Mouse (Mus musculus) MEL (cell line): Measurements from ENCODE around the gene Nlgn3. TPM values are rescaled to one million over a fixed set of nuclear protein-coding genes. Genes with fewer than 3 reads are reported as not detected.

Source experiments
- DNase-seq: peaks from one replicate; pipeline ENCODE4 v3.0.0; 2011; ENCODE audit warnings: low read depth, low spot score
- H3K27ac ChIP-seq: 2 replicates; pipeline ENCODE4 v1.5.1; 2012; ENCODE audit warnings: low read depth, mild to moderate bottlenecking, control low read depth, low read length, moderate library complexity; ENCODE audit not compliant: control insufficient read depth
- H3K27me3 ChIP-seq, 2 experiments: fragments of 150-350 bp in 1 of 2; sonication (generic) in 1 of 2; 2 replicates each; pipeline ENCODE4 v1.6.1; 2012; ENCODE audit warnings: low read length in 2 of 2, mild to moderate bottlenecking in 2 of 2, improper control_type of control experiment in 1 of 2, moderate library complexity in 1 of 2; ENCODE audit not compliant: insufficient read depth in 2 of 2, control insufficient read depth in 1 of 2
- H3K36me3 ChIP-seq, 2 experiments: 2 replicates each; pipeline ENCODE4 v1.6.1; 2012 to 2014; ENCODE audit warnings: low read length in 2 of 2, improper control_type of control experiment in 1 of 2, inconsistent platforms in 1 of 2, mild to moderate bottlenecking in 1 of 2; ENCODE audit not compliant: insufficient read depth in 2 of 2, control insufficient read depth in 1 of 2
- H3K4me1 ChIP-seq, 2 experiments: fragments of 150-350 bp in 1 of 2; sonication (generic) in 1 of 2; 2 replicates each; pipeline ENCODE4 v1.6.1; 2012; ENCODE audit warnings: low read length in 2 of 2, improper control_type of control experiment in 1 of 2, mild to moderate bottlenecking in 1 of 2; ENCODE audit not compliant: insufficient read depth in 2 of 2, control insufficient read depth in 1 of 2
- H3K4me3 ChIP-seq, 2 experiments: fragments of 150-350 bp in 1 of 2; sonication (generic) in 1 of 2; 2 replicates each; pipeline ENCODE4 v1.5.1; 2012; ENCODE audit warnings: low read depth in 2 of 2, low read length in 2 of 2, mild to moderate bottlenecking in 2 of 2, moderate library complexity in 2 of 2, control low read depth in 1 of 2, improper control_type of control experiment in 1 of 2; ENCODE audit not compliant: control insufficient read depth in 1 of 2, insufficient read depth in 1 of 2
- H3K79me2 ChIP-seq: 2 replicates; pipeline ENCODE4 v1.6.1; 2012; ENCODE audit warnings: mild to moderate bottlenecking, low read length, moderate library complexity; ENCODE audit not compliant: control insufficient read depth, poor library complexity, insufficient read depth
- H3K9ac ChIP-seq: 2 replicates; pipeline ENCODE4 v1.6.1; 2012; ENCODE audit warnings: low read depth, mild to moderate bottlenecking, control low read depth, low read length, moderate library complexity; ENCODE audit not compliant: control insufficient read depth, poor library complexity, severe bottlenecking
- H3K9me3 ChIP-seq: fragments of 150-350 bp; sonication (generic); replicated peaks from 2 replicates; pipeline ENCODE4 v1.6.1; 2012; ENCODE audit warnings: mild to moderate bottlenecking, low read length, improper control_type of control experiment, moderate library complexity; ENCODE audit not compliant: insufficient read depth
- BHLHE40 ChIP-seq: IDR thresholded peaks from 2 replicates; pipeline ENCODE4 v1.6.1; 2012; ENCODE audit warnings: low read depth, mild to moderate bottlenecking, inconsistent platforms, low read length, improper control_type of control experiment, borderline replicate concordance
- CHD1 ChIP-seq: IDR thresholded peaks from 2 replicates; pipeline ENCODE4 v1.6.1; 2012; ENCODE audit warnings: low read depth, mild to moderate bottlenecking, inconsistent platforms, low read length, improper control_type of control experiment
- CHD2 ChIP-seq: IDR thresholded peaks from 2 replicates; pipeline ENCODE4 v1.6.1; 2011; ENCODE audit warnings: low read length, improper control_type of control experiment
- CTCF ChIP-seq, 3 experiments: IDR thresholded peaks in 2 of 3; conservative IDR thresholded peaks in 1 of 3; 2 replicates each; pipeline ENCODE4 v1.5.1; 2011 to 2012; ENCODE audit warnings: low read length in 3 of 3, low read depth in 2 of 3, mild to moderate bottlenecking in 2 of 3, improper control_type of control experiment in 1 of 3, inconsistent platforms in 1 of 3, mixed read lengths in 1 of 3, moderate library complexity in 1 of 3; ENCODE audit not compliant: control insufficient read depth in 1 of 3, insufficient read depth in 1 of 3, poor library complexity in 1 of 3, severe bottlenecking in 1 of 3
- E2F4 ChIP-seq: IDR thresholded peaks from 2 replicates; pipeline ENCODE4 v1.6.1; 2011; ENCODE audit warnings: low read depth, low read length, improper control_type of control experiment, borderline replicate concordance
- ELF1 ChIP-seq: IDR thresholded peaks from 2 replicates; pipeline ENCODE4 v1.6.1; 2014; ENCODE audit warnings: low read depth, mild to moderate bottlenecking, inconsistent platforms, low read length, improper control_type of control experiment, moderate library complexity
- EP300 ChIP-seq, 2 experiments: IDR thresholded peaks; 2 replicates each; pipeline ENCODE4 v1.6.1; 2011; ENCODE audit warnings: improper control_type of control experiment in 2 of 2, low read length in 2 of 2, low read depth in 1 of 2, mild to moderate bottlenecking in 1 of 2
- ETS1 ChIP-seq: IDR thresholded peaks from 2 replicates; pipeline ENCODE4 v1.6.1; 2012; ENCODE audit warnings: low read depth, mild to moderate bottlenecking, inconsistent platforms, low read length, improper control_type of control experiment, moderate library complexity
- JUND ChIP-seq: IDR thresholded peaks from 2 replicates; pipeline ENCODE4 v1.6.1; 2011; ENCODE audit warnings: low read depth, mild to moderate bottlenecking, improper control_type of control experiment, low read length
- MAFK ChIP-seq: IDR thresholded peaks from 2 replicates; pipeline ENCODE4 v1.6.1; 2011; ENCODE audit warnings: low read depth, mild to moderate bottlenecking, low read length, improper control_type of control experiment, borderline replicate concordance
- MAX ChIP-seq: IDR thresholded peaks from 2 replicates; pipeline ENCODE4 v1.6.1; 2011; ENCODE audit warnings: low read length, improper control_type of control experiment
- MAZ ChIP-seq: IDR thresholded peaks from 2 replicates; pipeline ENCODE4 v1.6.1; 2012; ENCODE audit warnings: low read depth, mild to moderate bottlenecking, inconsistent platforms, low read length, improper control_type of control experiment
- MEF2A ChIP-seq: IDR thresholded peaks from 2 replicates; pipeline ENCODE4 v1.6.1; 2014; ENCODE audit warnings: low read depth, mild to moderate bottlenecking, inconsistent platforms, low read length, improper control_type of control experiment; ENCODE audit not compliant: poor library complexity, insufficient replicate concordance, severe bottlenecking; ENCODE audit errors: extremely low read depth
- MYB ChIP-seq: IDR thresholded peaks from 2 replicates; pipeline ENCODE4 v1.6.1; 2011; ENCODE audit warnings: mild to moderate bottlenecking, low read depth, low read length, improper control_type of control experiment
- MYC ChIP-seq: IDR thresholded peaks from 2 replicates; pipeline ENCODE4 v1.6.1; 2011; ENCODE audit warnings: low read depth, mild to moderate bottlenecking, low read length, improper control_type of control experiment, moderate library complexity
- NELFE ChIP-seq: IDR thresholded peaks from 2 replicates; pipeline ENCODE4 v1.6.1; 2011; ENCODE audit warnings: low read depth, low read length, improper control_type of control experiment
- NRF1 ChIP-seq: IDR thresholded peaks from 2 replicates; pipeline ENCODE4 v1.6.1; 2014; ENCODE audit warnings: low read depth, mild to moderate bottlenecking, inconsistent platforms, low read length, improper control_type of control experiment, moderate library complexity; ENCODE audit not compliant: poor library complexity, insufficient read depth, severe bottlenecking
- POLR2AphosphoS2 ChIP-seq: IDR thresholded peaks from 2 replicates; pipeline ENCODE4 v1.6.1; 2011; ENCODE audit warnings: low read length, improper control_type of control experiment
- POLR2AphosphoS5 ChIP-seq: IDR thresholded peaks from 2 replicates; pipeline ENCODE4 v1.6.1; 2012; ENCODE audit warnings: low read depth, borderline replicate concordance, mild to moderate bottlenecking, inconsistent platforms, low read length, moderate library complexity, mixed read lengths
- RCOR1 ChIP-seq: IDR thresholded peaks from 2 replicates; pipeline ENCODE4 v1.6.1; 2012; ENCODE audit warnings: low read depth, mild to moderate bottlenecking, inconsistent platforms, low read length, improper control_type of control experiment
- SIN3A ChIP-seq: IDR thresholded peaks from 2 replicates; pipeline ENCODE4 v1.6.1; 2012; ENCODE audit warnings: low read length, improper control_type of control experiment, inconsistent platforms
- TAL1 ChIP-seq: IDR thresholded peaks from 2 replicates; pipeline ENCODE4 v1.6.1; 2012; ENCODE audit warnings: mild to moderate bottlenecking, inconsistent platforms, low read length, moderate library complexity, mixed read lengths
- TCF12 ChIP-seq: IDR thresholded peaks from 2 replicates; pipeline ENCODE4 v1.6.1; 2014; ENCODE audit warnings: low read depth, mild to moderate bottlenecking, inconsistent platforms, low read length, improper control_type of control experiment, moderate library complexity
- UBTF ChIP-seq: IDR thresholded peaks from 2 replicates; pipeline ENCODE4 v1.6.1; 2012; ENCODE audit warnings: low read depth, mild to moderate bottlenecking, inconsistent platforms, low read length, improper control_type of control experiment, moderate library complexity, borderline replicate concordance; ENCODE audit not compliant: insufficient read depth
- USF1 ChIP-seq: IDR thresholded peaks from 2 replicates; pipeline ENCODE4 v1.6.1; 2014; ENCODE audit warnings: low read depth, mild to moderate bottlenecking, inconsistent platforms, low read length, improper control_type of control experiment, moderate library complexity
- ZKSCAN1 ChIP-seq: IDR thresholded peaks from 2 replicates; pipeline ENCODE4 v1.6.1; 2012; ENCODE audit warnings: low read depth, mild to moderate bottlenecking, inconsistent platforms, low read length, improper control_type of control experiment, moderate library complexity
- ZNF384 ChIP-seq: IDR thresholded peaks from 2 replicates; pipeline ENCODE4 v1.6.1; 2012; ENCODE audit warnings: low read depth, mild to moderate bottlenecking, inconsistent platforms, low read length, improper control_type of control experiment
- polyA plus RNA-seq, 2 experiments: library from polyadenylated mRNA; stranded (reverse) in 1 of 2; unstranded in 1 of 2; fragments of >175 nt in 1 of 2; fragments of >200 nt in 1 of 2; gene quantifications; 2 replicates each; pipeline versions ENCODE4 v1.2.1 to v1.2.4; 2012; ENCODE audit warnings: low replicate concordance in 2 of 2, low read depth in 1 of 2; ENCODE audit not compliant: insufficient read length in 2 of 2, insufficient read depth in 1 of 2, missing spikeins in 1 of 2
- total RNA-seq: library from RNA; depleted of rRNA; stranded (reverse); fragments of 300-350 nt; gene quantifications from 2 replicates; pipeline ENCODE4 v1.2.3, GENCODE M21; 2012

Gene Nlgn3
- total and polyA plus RNA-seq, 3 experiments, result 0.04 to 0.15 TPM; not detected in 1

GRCm38 (mm10) chrX:101268755-101269124, 30.2 kb upstream of the Nlgn3 start, which contains the start of gene Gm20489:
Gm20489 (minus strand) TSS chrX:101269023.
- H3K4me3 ChIP-seq, result peak within 1 kb of the TSS; percentile 22 to 33; a peak in 3 of 4 replicates
- DNase-seq, result no peak
- TF ChIP-seq ETS1, result no peak
- no peak for TF ChIP-seq NELFE
- no peak for TF ChIP-seq POLR2AphosphoS5
- no peak for TF ChIP-seq TAL1
- no peak for TF ChIP-seq MAFK
- TF ChIP-seq MAZ, result no peak
- no peak for TF ChIP-seq ZKSCAN1
- TF ChIP-seq MYB, result no peak
- no peak for TF ChIP-seq BHLHE40
- no peak for TF ChIP-seq TCF12
- TF ChIP-seq RCOR1, result no peak
- TF ChIP-seq E2F4, result no peak
- no peak for TF ChIP-seq CHD2
- no peaks in the 10 kb centered on the region for H3K9me3 ChIP-seq
- H3K79me2 ChIP-seq, result no peaks in the 10 kb centered on the region; the same call in 1 of the 2 replicates
- H3K27ac ChIP-seq, result 0 out of 2 replicates have a peak within 1 kb of the TSS, but pooled peaks have one; percentile 4
- H3K9ac ChIP-seq, result peak within 1 kb of the TSS; percentile 31
- H3K4me1 ChIP-seq, result peaks cover 6 to 10% of the 10 kb centered on the region in 2 experiments; a peak in 3 of 4 replicates
- no peaks in the 10 kb centered on the region for H3K27me3 ChIP-seq
- H3K36me3 ChIP-seq, result peaks cover 0 to 9% of the 10 kb centered on the region in 2 experiments; a peak in 2 of 4 replicates

- Histone ChIP-seq H3K9me3 (no peaks in the 10 kb centered on the region), H3K36me3 (peaks cover 0 to 6% of the 10 kb centered on the region in 2 experiments; a peak in 3 of 4 replicates), H3K27ac (peak overlapping the region; percentile 61), H3K27me3 (no peaks in the 10 kb centered on the region), H3K9ac (peak overlapping the region; percentile 99)
- TF ChIP-seq E2F4, result no peak
- no peak for TF ChIP-seq SIN3A
- no peak for TF ChIP-seq NRF1
- TF ChIP-seq NELFE, result no peak
- no peak for TF ChIP-seq USF1
- TF ChIP-seq TCF12, result no peak
- no peak for TF ChIP-seq CHD1
- TF ChIP-seq ZNF384, result no peak
- no peak for TF ChIP-seq JUND
- TF ChIP-seq POLR2AphosphoS2, result no peak
- no peak for TF ChIP-seq CTCF (IDR thresholded peaks at IDR 0.05 in 2 of 3, conservative IDR thresholded peaks at IDR 0.05 in 1 of 3; ENCODE audit: control insufficient read depth in 1 of 3, insufficient read depth in 1 of 3, low read depth in 2 of 3, low read length in 3 of 3, poor library complexity in 1 of 3, severe bottlenecking in 1 of 3)
- no peak for TF ChIP-seq POLR2AphosphoS5
- no peak for TF ChIP-seq MEF2A
- no peak for TF ChIP-seq UBTF
- no peak for TF ChIP-seq MAX
- no peak for TF ChIP-seq ELF1
- TF ChIP-seq EP300 (IDR thresholded peaks at IDR 0.05; ENCODE audit: low read depth in 1 of 2, low read length in 2 of 2), result no peak
- no peak for TF ChIP-seq ETS1
- no peak for TF ChIP-seq MYC
- no peak for TF ChIP-seq MAZ
- TF ChIP-seq, all 39 proteins: peak for 0
- Histone ChIP-seq H3K4me1 (peaks cover 1 to 9% of the 10 kb centered on the region in 2 experiments; a peak in 3 of 4 replicates), H3K4me3 (peak overlapping the region; percentile 38 to 47), H3K79me2 (peaks cover 8% of the 10 kb centered on the region)
- no peak for DNase-seq
Measured at GRCm38 (mm10) chrX:101273410-101273809, 25.6 kb upstream of the Nlgn3 start.
